Mouse (Mus musculus): Measurements from ENCODE around the gene Olfr1058. TPM values are rescaled to one million over a fixed set of nuclear protein-coding genes. Genes with fewer than 3 reads are reported as not detected.
"Not testable (repeated sequence)": the region's sequence is repeated elsewhere in the genome, so short reads cannot be mapped to it uniquely, and the experiment has no call there.

The Olfr1058 gene
- total RNA-seq (2021) = not detected

DNA sequence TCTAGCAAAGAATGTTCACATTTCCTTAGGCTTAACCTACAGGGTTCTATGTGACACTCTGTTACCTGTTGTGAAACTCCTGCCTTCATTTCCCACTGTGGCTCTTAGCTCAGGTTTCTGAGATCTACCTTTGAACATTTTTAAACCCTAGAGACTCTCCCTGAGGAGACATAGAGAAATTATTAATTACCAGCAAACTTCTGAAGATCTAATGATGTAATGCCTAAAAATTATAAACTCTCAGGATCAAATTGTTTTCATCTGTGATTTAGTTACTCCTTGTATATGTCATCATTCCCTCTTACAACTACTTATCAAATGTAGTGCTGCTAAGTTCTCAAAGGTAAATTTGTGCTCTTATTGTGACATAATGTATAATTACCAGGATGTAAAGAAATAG lies at the start of gene Olfr1058:
Gene Olfr1058, minus strand, starts transcription at position 101 of the 400 bp plus-strand sequence.
- DNase-seq; intact Hi-C loops (cut with DNase I): not testable (repeated sequence)

DNA sequence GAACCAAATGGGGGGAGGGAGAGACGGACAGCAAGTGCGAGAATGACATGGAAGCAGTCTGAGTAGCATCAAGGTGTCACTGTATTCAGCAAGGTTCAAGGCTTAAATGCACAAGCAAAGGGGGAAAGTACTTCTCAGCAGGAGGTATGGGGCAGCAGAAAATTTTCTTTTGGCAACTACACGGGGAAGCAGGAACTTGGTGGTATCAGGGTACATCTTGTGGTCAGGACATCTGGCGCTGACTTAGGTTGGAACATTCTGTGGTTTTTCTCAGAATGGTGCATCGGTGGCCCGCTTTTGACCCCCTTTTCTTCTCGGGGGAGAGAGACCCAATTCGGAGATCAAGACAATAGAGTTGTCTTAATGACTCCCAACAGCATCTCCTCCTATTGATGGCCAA lies 40.1 kb upstream of the Olfr1058 start:
- intact Hi-C loops (cut with DNase I) = not testable (repeated sequence)

DNA sequence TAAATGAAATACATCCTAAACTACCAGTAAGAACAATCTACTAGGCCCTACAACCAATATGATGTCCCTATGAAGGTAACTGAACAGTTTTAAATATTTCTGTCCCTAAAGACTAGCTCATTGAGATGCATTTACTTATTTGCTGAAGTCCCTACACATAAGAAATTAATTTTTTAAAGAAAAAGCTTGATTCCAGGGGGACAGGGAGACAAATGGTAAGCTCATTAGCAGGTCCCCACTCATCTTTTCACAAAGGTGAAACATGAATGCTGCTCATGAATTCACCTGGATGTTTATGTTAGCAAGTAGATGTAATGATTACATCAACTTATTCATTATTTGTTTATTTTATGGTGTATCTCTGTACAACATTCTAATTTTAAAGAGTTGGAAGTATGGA lies 38.3 kb upstream of the Olfr1058 start, which contains the start of gene Olfr1062:
Gene Olfr1062, minus strand, starts transcription at position 101 of the 400 bp plus-strand sequence.
- intact Hi-C loops (cut with DNase I); DNase-seq: not testable (repeated sequence)

More for the DNA sequence above, 40.1 kb upstream of the Olfr1058 start:
- DNase-seq = not testable (repeated sequence)

DNA sequence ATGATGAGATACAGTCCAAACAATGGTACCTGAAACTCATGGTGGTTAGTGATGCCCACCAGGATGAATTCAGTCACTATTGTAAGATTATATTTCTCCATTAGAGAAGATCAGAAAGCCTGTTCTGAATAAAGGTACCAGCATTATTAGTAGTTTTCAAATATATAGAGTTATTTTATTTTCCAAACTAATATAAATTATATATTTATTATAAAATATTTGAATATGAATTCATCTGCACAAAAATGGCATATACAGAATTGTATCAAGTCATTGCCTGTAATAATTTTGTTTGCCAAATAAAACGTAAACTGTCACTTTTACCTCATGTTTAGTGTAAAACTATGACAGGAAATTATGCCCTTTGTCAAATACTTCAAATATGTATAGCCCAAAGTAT lies 25.6 kb upstream of the Olfr1058 start, which contains the start of gene Olfr1061:
Gene Olfr1061, minus strand, starts transcription at position 101 of the 400 bp plus-strand sequence.
- DNase-seq = no peak
- intact Hi-C loops (cut with DNase I) = no loop called here

DNA sequence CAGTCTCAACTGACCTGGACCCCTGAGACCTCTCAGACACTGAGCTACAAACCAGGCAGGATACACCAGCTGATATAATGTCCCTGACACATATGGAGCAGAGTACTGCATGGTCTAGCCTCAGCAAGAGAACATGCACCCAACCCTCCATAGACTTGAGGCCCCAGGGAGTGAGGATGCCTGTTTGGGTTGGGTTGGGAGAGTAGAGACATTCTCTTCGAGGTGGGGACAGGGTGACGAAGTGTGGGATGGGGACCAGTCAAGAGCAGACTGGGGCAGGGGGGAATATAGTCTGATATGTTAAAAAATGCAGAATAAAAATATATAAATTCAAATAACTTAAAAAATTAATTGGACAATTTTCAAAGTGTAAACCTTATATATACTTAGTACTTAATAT lies 6.8 kb upstream of the Olfr1058 start:
- no peak for DNase-seq
- intact Hi-C loops (cut with DNase I) = no loop called here

DNA sequence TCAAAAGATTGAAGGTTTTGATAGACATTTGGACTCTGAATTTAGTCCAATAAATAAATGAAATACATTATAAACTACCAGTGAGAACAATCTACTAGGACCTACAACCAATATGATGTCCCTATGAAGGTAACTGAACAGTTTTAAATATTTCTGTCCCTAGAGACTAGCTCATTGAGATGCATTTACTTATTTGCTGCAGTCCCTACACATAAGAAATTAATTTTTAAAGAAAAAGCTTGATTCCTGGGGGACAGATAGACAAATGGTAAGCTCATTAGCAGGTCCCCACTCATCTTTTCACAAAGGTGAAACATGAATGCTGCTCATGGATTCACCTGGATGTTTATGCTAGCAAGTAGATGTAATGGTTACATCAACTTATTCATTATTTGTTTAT lies 10.1 kb downstream of the Olfr1058 start, which contains the start of gene Olfr1057:
Gene Olfr1057, minus strand, starts transcription at position 101 of the 400 bp plus-strand sequence.
- intact Hi-C loops (cut with DNase I) = no loop called here
- no peak for DNase-seq

DNA sequence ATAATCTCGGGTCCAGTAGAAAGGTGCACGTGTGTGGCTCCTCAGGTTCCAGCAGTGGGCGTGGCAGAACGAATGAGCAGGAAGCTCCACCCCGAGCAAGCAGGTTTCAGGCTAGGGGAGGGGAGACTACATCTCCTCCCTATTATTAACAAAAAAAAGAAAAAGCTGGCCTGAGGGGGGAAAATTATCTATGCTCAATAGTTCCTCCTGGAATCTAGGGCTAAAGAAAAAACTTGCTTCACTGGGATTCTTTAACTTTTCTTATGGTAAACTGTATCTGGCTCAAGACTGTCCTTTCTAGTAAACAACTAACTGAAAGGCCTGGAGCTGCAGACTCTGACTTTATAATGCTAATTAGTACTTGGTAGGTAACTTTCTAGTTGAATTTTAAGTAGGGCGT lies 22.0 kb downstream of the Olfr1058 start:
- DNase-seq = not testable (repeated sequence)

DNA sequence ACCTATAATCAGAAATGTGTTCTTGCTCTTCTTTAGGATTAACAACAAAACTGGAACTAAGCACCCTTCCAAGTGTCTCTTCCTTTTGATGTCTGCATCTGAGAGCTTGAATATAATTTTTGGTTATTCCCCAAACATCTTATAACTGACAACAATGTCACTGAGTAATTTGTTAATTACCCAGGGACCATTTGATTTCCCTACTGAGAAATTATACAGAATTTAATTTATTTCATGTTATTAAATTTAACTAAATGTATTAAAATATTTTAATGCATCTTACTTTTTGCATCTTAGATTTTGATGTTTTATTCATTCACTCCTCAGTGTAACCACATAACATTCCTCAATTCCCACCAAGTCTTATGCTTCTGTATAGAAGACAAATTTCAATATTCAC lies 26.0 kb downstream of the Olfr1058 start, which contains the start of gene Olfr1056:
Gene Olfr1056, minus strand, starts transcription at position 101 of the 400 bp plus-strand sequence.
- DNase-seq = no peak
- intact Hi-C loops (cut with DNase I) = no loop called here

More for the DNA sequence above, 22.0 kb downstream of the Olfr1058 start:
- intact Hi-C loops (cut with DNase I) = not testable (repeated sequence)

DNA sequence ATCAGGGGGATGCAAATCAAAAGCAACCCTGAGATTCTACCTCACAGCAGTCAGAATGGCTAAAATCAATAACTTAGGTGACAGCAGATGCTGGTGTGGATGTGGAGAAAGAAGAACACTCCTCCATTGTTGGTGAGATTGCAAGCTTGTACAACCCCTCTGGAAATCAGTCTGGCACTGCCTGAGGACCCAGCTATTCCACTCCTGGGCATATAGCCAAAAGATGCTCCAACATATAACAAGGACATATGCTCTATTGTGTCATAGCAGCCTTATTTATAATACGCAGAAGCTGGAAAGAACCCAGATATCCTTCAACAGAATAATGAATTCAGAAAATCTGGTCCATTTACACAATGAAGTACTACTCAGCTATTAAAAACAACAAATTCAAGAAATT lies 36.6 kb downstream of the Olfr1058 start:
- DNase-seq; intact Hi-C loops (cut with DNase I): not testable (repeated sequence)

DNA sequence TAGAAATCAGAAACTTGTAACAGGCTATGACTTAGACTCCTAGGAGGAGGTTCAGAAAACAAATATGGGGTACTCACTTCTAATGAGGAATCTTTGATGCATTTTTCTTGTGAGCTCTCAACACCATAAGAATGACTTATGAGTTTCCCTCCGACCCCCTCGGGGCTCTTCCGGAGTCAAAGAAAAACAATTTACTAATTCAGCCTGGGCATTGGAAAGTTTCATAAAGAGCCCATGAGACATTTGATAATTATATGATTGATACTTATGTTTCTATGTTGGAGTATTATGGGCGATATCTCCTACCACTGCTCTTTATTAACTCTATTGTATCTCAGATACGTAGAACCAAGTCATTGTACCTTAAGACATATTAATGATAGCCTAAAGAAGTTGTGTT lies 38.2 kb downstream of the Olfr1058 start, which contains the start of gene Olfr1055:
Gene Olfr1055, minus strand, starts transcription at position 101 of the 400 bp plus-strand sequence.
- intact Hi-C loops (cut with DNase I) = no loop called here
- DNase-seq = no peak

DNA sequence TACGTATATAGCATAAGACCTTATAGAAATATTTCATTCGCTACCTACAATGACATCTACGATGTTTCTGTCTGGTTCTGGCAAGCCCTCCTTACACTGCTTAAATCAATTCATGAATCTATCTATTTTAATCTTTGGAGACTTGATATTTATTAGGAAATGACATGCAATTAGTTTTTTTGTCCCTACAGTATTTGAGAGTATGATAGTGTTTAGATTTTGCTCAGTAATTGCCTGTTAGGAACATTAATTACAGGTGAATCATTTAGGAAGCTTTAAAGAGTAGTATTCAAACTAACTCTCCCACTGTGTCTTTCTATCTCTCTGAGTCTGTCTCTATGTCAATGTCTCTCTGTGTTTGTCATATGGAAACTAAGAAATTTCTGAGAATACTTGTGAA lies 53.0 kb downstream of the Olfr1058 start, which contains the start of gene Olfr1054:
Gene Olfr1054, minus strand, starts transcription at position 101 of the 400 bp plus-strand sequence.
- intact Hi-C loops (cut with DNase I) = no loop called here
- DNase-seq = no peak

Other genes with a start within 250 kb of the Olfr1058 start
- gene Olfr1040, start 241.8 kb downstream of the Olfr1058 start, total RNA-seq (2021) = not detected
- not detected for gene Olfr1042, start 226.7 kb downstream of the Olfr1058 start, total RNA-seq (2021)
- gene Olfr1043, start 221.0 kb downstream of the Olfr1058 start, total RNA-seq (2021) = not detected
- not detected for gene Olfr1044, start 210.7 kb downstream of the Olfr1058 start, total RNA-seq (2021)
- not detected for gene Olfr52, start 202.9 kb downstream of the Olfr1058 start, total RNA-seq (2021)
- gene Olfr1045, start 185.6 kb downstream of the Olfr1058 start, total RNA-seq (2021) = not detected
- not detected for gene Olfr1046, start 169.2 kb downstream of the Olfr1058 start, total RNA-seq (2021)
- gene Olfr1047, start 157.2 kb downstream of the Olfr1058 start, total RNA-seq (2021) = not detected
- gene Olfr1048, start 148.3 kb downstream of the Olfr1058 start, total RNA-seq (2021) = not detected
- not detected for gene Olfr1049, start 130.2 kb downstream of the Olfr1058 start, total RNA-seq (2021)
- gene Olfr1051, start 109.5 kb downstream of the Olfr1058 start, total RNA-seq (2021) = not detected
- not detected for gene Olfr1052, start 96.1 kb downstream of the Olfr1058 start, total RNA-seq (2021)
- not detected for gene Olfr1053, start 73.3 kb downstream of the Olfr1058 start, total RNA-seq (2021)
- gene Olfr1054, start 53.1 kb downstream of the Olfr1058 start, total RNA-seq (2021) = not detected
- gene Olfr1055, start 38.3 kb downstream of the Olfr1058 start, total RNA-seq (2021) = not detected
- gene Olfr1056, start 26.1 kb downstream of the Olfr1058 start, total RNA-seq (2021) = not detected
- gene Olfr1057, start 10.2 kb downstream of the Olfr1058 start, total RNA-seq (2021) = not detected
- gene Olfr1061, start 25.5 kb upstream of the Olfr1058 start, total RNA-seq (2021) = not detected
- not detected for gene Olfr1062, start 38.2 kb upstream of the Olfr1058 start, total RNA-seq (2021)
- gene Olfr1065, start 62.0 kb upstream of the Olfr1058 start, total RNA-seq (2021) = not detected
- not detected for gene Olfr1066, start 67.7 kb upstream of the Olfr1058 start, total RNA-seq (2021)
- gene Olfr228, start 98.8 kb upstream of the Olfr1058 start, total RNA-seq (2021) = not detected
- not detected for gene Olfr1076, start 119.9 kb upstream of the Olfr1058 start, total RNA-seq (2021)
- not detected for gene Olfr1079, start 153.9 kb upstream of the Olfr1058 start, total RNA-seq (2021)
- gene Olfr1080, start 169.7 kb upstream of the Olfr1058 start, total RNA-seq (2021) = not detected
- not detected for gene Olfr1082, start 210.4 kb upstream of the Olfr1058 start, total RNA-seq (2021)